Mouse (Mus musculus) spleen, embryonic (tissue): ENCODE measurements around the gene Atxn1.

Experiments
- CTCF ChIA-PET: fragments of 350-600 bp; sonication (Branson Sonifier 250); formaldehyde crosslinking; loops from one replicate; lab custom pipeline; 2022; lab: Charles Lee

Atxn1 gene

GRCm38 (mm10) chr13:45904456-45904855 is 60.4 kb downstream of the Atxn1 start:
- CTCF ChIA-PET, result interaction anchor here (0.6 to 0.7 kb wide), 3 partner anchors 19 to 238 kb away, joined by 3 to 14 read pairs (median 7); no protein-coding TSS in a partner anchor

DNA sequence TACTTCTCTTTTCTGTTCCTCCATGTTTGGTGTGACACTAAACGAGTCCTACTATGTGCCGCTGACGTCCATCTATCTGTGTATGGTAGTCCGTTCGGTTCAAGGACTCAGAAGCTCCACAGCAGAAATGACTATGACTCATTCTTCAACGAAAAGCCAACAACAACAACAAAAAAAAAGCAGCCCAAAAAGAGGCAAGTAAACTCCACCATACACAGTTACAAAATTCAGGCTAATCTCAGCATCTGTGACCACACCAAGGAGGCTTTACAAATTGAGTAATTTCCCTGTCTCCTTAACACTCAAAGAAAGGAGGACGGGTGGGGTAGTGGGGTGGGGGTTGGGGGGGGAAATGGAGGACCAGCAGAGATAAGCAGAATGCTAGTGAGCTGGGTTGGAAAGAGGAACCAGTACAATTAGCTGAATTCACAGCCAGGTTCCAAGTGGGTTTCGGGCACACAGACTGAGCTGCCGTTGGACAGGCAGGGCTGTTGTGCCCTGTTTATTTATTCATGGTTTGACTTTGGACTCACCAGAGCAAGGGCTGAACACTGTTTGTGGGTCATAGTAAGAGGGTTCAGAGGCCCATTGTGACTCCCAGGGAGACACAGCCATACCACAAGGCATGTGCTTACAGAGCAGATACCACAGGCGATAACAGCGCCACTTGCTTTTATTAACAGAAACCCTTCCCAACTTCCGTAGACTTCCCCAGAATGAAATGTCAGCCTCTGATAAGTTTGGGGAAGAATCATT is 61.1 kb downstream of the Atxn1 start:
- CTCF ChIA-PET, result interaction anchor here (0.7 kb wide), 1 partner anchor 96 kb away, joined by 7 read pairs; no protein-coding TSS in a partner anchor

DNA sequence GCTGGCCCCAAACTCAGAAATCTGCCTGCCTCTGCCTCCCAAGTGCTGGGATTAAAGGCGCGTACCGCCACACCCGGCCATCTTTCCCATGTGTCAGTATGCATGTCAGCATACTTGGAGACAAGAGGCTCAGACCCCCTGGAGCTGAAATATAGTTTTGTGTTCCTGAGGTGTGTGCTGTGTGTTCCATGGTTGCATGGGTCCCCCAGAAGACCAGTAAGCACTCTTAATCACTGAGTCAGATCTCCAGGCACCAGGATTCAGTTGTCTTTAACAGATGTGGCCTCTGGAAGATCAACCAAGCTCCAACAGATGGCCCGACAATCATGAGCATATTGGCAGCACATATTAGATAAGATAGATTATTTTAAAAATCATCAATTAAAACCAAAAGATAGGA is 62.4 kb downstream of the Atxn1 start:
- CTCF ChIA-PET, result no interaction called here

GRCm38 (mm10) chr13:45900776-45901175 is 64.0 kb downstream of the Atxn1 start:
- CTCF ChIA-PET, result no interaction called here

GRCm38 (mm10) chr13:45897571-45897970 is 67.2 kb downstream of the Atxn1 start:
- CTCF ChIA-PET, result no interaction called here

DNA sequence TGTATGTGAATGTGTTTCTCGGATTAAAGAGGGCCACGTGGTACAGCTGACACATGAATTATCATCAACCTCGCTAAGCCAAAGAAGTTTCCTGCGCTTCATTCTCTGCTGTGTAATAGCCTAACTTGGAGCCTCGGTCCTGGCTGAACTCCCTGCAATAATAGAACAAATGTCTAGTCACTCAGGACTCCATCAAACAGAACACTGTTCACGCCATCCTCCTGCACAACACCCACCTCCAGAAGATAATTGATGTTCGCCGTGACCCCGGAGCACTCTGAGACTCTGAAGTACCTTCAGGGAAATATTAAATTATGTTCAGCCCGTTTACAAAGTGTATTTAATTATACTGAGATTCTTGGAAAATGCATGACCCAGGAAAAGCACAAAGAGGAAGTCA is 70.0 kb downstream of the Atxn1 start:
- CTCF ChIA-PET, result no interaction called here

GRCm38 (mm10) chr13:45894234-45894633 is 70.6 kb downstream of the Atxn1 start:
- CTCF ChIA-PET, result interaction anchor here (0.6 kb wide), 1 partner anchor 118 kb away, joined by 3 read pairs; no protein-coding TSS in a partner anchor

DNA sequence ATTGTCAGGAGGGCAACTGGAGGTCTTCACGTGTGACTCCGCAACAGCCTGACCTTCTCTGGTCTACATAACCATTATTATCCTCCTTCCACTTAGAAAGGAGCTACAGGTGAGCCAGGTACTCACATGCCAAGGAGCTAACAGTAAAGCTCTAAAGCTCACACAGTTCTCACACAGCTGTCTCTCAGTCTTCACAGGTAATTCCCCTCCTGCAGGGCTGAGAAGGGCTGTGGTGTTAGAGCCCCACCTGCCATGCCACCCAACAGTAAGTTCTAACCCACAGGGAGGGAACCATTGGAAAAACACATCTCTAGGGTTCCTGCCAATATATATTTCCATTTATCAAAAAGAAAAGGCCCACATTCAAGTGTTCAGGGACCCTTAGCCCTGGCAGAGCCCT is 73.7 kb downstream of the Atxn1 start:
- CTCF ChIA-PET, result no interaction called here

DNA sequence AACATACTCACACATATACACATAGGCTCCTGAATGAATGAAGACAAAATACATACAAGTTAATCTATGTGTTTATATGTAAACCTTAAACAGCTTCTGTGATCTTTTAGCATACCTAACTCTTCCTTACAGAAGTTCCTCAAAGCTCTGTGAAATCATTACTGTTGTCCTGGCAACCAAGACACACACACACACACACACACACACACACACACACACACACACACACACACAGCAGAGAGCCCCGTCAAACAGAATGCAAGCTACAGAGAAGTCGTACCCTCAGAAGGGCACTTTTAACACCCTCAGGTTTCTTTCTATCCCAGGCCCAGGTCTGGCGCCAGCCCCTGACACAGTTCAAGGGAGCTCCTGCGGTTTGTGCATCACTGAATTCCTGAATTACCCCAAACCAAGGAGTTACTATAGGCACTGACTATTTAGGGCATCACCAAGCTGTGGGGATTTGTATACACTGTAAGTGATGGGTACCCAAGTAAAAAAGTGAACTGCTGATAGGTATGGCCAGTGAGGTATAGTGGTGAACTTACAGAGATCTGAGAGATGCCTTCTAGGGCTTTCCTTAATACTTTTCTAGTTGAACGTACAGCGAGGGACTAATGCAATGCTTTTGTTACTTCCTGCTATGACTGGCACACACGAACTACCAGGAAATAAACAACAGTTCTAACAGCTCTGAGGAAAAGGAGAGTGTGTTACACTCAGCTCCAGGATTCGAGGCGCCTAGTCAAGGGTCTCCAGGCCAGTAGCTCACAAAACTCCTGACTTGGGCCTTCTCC is 75.7 kb downstream of the Atxn1 start:
- CTCF ChIA-PET, result interaction anchor here (0.6 kb wide), 1 partner anchor 49 kb away, joined by 3 read pairs; no protein-coding TSS in a partner anchor

DNA sequence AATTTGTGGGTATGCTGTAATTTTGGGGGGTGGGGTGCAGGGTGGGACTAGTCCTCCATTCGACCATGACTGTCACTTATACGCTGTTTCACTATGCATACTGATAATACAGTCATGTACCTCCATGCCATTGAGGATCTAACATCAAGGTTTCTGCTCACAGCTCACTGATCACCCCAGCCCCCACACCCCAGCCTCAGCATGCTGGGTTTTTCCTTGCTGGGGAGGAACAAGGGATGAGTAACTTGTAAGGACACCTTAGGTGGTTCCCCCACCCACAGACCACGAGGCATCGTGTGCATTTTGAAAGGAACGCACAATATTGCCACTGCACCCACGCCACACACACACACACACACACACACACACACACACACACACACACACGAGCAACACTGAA is 79.9 kb downstream of the Atxn1 start:
- CTCF ChIA-PET, result interaction anchor here (0.5 kb wide), 1 partner anchor 20 kb away, joined by 3 read pairs; no protein-coding TSS in a partner anchor

GRCm38 (mm10) chr13:45883791-45884238 is 81.0 kb downstream of the Atxn1 start:
- CTCF ChIA-PET, result interaction anchor here (0.6 kb wide), 1 partner anchor 845 kb away, joined by 4 read pairs; no protein-coding TSS in a partner anchor

DNA sequence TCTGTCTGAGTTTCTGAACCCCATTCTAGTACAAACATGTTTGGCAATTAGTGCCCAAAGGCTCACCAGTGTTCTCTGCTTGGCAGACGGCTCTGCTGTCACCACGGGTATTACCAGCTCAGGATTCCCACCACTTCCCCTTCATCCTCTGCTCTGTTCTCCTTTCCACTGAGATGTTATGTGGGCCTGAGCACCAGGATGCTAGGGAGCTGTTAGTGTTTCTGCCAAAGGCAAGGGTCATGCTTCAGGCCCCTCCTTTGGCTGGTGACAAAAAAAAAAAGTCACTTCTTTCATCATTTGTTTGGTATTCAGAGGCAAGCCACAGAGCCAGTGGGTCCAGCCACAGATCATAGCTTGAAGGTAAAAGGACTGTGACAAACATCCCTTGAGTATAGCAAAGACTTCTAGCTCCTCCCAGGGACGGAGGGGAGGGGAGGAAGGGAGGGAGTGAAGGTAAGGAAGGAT is 81.8 kb downstream of the Atxn1 start:
- CTCF ChIA-PET, result interaction anchor here (0.6 kb wide), 2 partner anchors 121 to 845 kb away, joined by 4 to 9 read pairs; no protein-coding TSS in a partner anchor

DNA sequence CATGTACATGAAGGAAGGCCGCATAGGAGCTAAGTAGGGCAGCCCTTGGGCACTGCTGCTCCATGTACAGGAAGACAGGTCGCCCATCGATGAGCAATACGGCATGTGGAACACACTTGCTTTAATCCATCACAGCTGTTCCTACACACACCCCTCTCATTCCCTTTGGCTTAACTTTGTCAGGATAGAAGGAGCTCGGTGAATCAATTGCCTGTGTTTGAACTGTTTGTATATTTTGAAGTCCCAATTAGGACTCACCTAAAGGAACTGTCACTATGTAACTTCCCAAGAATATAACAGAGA is 84.3 kb downstream of the Atxn1 start:
- CTCF ChIA-PET, result interaction anchor here (0.7 kb wide), 1 partner anchor 313 kb away, joined by 3 read pairs; no protein-coding TSS in a partner anchor

DNA sequence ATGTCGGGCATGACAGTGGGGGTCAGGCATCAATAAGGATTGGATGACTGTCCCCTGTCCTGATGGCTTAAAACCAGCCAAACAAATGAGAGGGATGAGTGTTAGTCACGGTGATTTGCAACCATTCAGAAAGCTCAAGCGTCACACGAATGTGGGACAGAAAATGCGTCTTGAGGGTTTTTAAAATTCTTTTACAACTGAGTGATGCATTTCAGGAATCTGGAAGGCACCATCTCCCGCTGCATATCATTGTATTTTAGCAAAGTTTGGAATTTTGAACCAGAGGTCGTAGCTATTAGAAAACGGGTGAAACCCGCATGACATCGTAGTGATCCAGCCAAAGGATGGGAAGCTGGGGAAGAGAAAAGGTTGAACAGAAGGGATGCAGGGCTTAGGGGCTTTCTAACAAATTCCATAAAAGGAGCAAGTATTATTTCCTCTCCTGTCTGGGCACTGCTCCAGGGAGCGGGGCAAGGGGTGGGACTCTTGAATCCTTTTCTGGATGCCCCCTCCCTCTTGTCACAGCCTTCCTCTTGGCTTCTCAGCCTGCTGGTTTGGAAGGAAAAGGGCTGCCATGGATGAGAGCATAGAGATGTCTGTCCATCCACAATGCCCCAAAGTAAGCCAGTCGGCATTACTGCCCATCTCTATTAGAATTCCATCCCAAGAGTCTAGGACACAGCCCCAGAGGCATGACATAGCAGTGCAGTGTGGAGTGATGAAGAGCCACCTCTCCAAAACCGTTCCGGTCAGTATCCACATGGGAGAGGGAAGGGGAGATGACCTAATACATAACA is 84.9 kb downstream of the Atxn1 start:
- CTCF ChIA-PET, result interaction anchor here (0.6 to 0.7 kb wide), 2 partner anchors 84 to 313 kb away, joined by 3 to 12 read pairs; no protein-coding TSS in a partner anchor

GRCm38 (mm10) chr13:45876939-45877338 is 87.9 kb downstream of the Atxn1 start:
- CTCF ChIA-PET, result no interaction called here

GRCm38 (mm10) chr13:45876368-45876760 is 88.4 kb downstream of the Atxn1 start:
- CTCF ChIA-PET, result no interaction called here

DNA sequence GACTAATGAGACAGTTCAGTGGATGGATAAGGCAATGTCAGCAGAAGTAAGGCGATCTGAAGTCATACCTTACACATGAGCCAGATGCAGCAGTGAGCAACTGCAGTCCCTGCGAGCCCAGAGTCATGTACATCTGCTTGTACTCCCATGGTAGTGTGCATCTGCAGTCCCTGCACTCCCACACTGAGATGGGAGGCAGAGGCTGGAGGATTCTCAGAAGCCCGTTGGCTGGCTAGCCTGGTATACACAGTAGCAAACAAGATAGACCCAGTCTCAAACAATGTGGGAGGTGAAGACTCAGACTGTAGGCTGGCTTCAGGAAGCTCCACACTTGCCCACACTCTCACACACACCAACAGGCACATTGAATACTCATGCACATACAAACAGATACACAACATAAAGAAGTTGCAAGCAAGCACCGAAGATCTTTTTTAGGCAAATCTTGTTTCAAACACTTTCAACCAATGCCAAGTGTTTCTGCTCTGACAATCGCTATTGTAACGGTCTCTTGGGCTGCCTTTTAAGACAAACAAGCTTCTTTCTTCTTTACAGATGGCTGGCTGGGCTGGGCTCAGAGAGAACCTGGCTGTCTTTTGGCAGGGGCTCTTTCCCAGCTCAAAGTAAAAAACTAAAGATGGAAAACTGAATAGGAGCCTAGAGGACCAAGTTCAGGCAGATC is 89.0 kb downstream of the Atxn1 start:
- CTCF ChIA-PET, result no interaction called here

GRCm38 (mm10) chr13:45874196-45874595 is 90.6 kb downstream of the Atxn1 start:
- CTCF ChIA-PET, result no interaction called here

DNA sequence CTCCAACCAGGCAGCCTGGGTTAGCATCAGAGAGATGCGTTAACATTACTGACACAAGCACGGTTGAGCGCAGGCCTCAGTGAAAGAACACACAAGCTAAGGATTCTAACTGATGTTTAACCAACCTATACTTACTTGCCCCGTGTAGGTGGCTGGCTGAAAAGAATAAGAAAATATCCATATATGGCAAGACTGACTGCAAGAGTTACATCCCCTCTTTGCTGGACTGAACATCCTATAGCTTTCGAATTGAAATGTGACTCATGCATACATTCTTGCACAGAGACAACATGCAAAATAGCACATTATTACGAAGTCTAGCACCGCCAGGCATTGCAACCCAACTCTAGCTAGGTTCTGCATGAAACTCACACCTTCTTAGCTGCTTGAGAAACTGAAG is 91.8 kb downstream of the Atxn1 start:
- CTCF ChIA-PET, result no interaction called here

DNA sequence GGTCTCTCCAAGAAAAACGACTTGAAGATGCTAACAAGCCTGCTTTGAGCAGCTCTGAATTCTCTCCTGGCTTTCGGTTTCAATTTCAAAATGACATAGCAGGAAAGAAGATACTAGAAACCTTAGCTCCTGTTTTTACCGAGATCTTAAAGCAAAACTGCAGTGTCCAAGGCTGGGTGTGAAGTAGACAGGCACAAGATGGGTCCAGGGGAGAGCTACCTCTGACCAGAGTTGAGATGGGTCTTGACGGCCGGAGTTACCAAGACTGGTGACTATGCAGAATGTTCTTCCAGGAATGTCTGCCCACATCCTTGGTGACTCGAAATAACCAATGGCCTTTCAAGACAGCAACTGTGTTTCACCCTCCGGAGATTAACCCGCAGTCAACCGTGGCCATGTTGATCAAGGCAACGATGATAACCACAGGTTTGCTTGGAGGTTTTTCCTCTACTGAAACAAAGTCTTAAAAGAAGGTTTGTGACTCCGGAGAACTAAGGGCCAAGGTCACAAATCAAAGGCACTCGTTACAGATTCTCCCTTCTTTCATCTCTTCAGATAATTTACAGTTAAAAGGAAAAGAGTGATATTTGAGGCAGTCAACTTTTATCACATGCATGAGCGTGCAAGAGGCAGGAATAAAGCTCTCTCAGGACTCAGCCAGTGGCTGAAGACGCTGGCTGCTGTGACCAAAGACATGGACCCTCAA is 92.6 kb downstream of the Atxn1 start:
- CTCF ChIA-PET, result interaction anchor here (0.5 to 0.7 kb wide), 2 partner anchors 9 to 52 kb away, joined by 3 to 7 read pairs; no protein-coding TSS in a partner anchor
